Mouse (Mus musculus) layer of hippocampus, adult 8-10 months (tissue): ENCODE results near the gene Cwc25. TPM values are rescaled to one million over a fixed set of nuclear protein-coding genes. Genes with fewer than 3 reads are reported as not detected.
"Not testable (repeated sequence)": the region's sequence is repeated elsewhere in the genome, so short reads cannot be mapped to it uniquely, and the experiment has no call there.

Experiments used
- DNase-seq, 2 experiments: peaks; one replicate each; pipeline ENCODE4 v3.0.0; 2022; ENCODE audit warnings: low spot score in 2 of 2
- total RNA-seq, 4 experiments: library from RNA; stranded (reverse); gene quantifications; 2 replicates each; pipeline ENCODE4 v1.2.4; 2022

The Cwc25 gene
- total RNA-seq, 4 experiments from 2014 or later = 18.6 to 22.2 (median 20.6) TPM

DNA sequence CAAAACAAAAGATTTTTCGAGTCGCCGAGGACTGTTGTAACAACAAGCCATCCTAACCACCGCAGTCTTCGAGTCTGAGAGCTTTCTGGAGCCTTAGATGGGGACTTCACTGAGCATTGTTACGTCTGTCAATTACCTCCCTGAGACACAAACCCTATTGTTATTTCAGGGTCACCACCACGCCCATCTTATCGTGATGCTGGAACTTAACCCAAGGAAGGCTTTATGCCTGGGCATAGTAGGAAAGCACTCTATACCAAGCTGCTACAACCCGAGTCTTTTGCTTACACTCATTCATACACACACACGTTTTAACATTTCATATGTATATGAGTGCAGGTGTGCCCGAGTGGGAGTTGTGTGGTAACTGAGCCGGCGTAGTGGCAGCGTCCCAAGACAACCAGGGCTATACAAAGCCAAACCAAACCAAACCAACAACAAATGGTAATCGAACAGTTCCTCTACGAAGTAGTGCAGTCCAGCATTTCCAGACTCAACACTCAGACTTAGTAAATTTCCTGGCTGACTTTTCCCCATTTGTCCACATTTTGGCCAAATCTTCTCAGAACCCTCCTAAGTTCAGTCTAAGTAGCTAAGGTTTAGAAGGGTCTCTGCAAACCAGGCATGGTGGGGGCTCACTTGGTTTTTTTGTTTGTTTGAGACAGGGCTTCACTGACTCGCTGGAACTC is 9.6 kb upstream of the Cwc25 start, which contains the start of gene 1700001P01Rik:
TSS of gene 1700001P01Rik (minus strand) at position 111 of the 689 bp plus-strand sequence.
- no peak for DNase-seq

- no peak for DNase-seq
Observed at GRCm38 (mm10) chr11:97775186-97775585, 8.8 kb upstream of the Cwc25 start.

DNA sequence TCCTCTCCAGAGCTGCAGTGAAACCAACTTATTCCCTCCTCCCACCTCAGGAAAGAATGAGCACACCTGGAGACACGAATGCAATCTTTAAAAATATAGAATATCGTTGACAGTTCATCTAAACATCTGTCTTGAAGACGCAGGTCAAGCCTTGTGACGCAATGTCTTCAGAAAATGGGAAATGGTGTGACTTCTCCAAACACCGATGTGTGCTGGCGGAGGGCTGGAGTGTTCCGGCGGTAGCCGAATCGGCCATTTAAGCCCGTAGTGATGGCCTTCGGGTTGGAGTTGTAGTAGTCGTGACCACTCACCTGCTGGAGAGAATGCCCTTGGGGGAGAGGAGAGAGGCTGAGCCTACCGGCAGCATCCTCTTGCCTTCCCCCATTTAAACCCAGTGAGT is 5.1 kb upstream of the Cwc25 start:
- DNase-seq = no peak

DNA sequence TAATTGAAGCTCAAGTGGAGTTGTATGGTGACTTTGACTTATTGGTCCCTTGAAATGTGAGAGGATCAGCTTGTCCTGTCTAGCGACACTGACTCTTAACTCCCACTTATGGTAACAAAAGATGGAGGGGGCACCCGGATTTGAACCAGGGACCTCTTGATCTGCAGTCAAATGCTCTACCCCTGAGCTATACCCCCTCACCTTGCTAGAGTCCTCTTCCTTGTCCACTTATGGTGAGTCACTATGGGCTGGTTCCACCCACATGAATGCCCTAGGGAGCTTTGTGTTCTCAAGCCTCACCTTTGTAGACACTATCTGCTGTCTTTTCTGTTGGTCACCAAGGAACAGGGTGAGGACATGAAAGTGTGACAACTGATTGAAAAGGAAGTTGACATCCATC is 3.3 kb upstream of the Cwc25 start:
- DNase-seq = no peak

DNA sequence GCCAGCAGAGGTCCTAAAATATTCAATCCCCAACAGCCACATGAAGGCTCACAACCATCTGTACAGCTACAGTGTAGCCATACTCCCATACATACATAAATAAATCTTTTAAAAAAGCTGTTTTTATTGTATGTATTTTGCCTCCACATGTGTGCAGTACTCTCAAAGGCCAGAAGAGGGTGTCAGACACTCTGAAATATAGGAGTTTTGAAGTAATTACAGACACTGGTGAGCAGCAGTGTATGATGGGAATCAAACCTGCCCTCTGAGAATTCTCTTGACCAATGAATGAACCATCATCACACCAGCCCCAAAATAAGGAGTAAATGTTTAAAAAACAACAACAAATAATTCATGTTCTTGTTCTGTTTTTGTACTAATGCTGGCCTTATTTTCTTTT is 4.7 kb downstream of the Cwc25 start:
- no peak for DNase-seq

GRCm38 (mm10) chr11:97758942-97759341 is 7.4 kb downstream of the Cwc25 start:
- no peak for DNase-seq

GRCm38 (mm10) chr11:97758125-97758524 is 8.2 kb downstream of the Cwc25 start:
- no peak for DNase-seq

- no peak for DNase-seq
Observed at GRCm38 (mm10) chr11:97753277-97753676, 13.1 kb downstream of the Cwc25 start.

DNA sequence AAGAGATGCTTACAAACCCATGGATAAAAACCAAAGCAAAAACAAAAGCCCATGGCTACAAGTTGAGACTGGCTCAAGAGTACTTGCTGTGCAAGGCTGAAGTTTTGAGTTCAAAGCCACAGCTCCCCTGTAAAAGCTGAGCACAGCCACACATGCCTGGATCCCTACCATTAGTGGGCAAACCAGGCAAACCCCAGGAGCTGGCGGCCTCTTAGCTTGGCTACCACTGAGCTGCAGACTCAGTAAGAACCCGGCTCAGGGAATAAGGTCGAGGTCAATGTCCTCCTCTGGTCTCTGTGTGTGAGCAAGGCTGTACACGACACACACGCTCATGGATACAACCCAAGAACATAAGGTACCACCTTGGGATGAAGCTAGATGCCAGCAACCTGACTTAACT is 17.9 kb downstream of the Cwc25 start:
- no peak for DNase-seq

GRCm38 (mm10) chr11:97747773-97748172 is 18.6 kb downstream of the Cwc25 start:
- no peak for DNase-seq

- no peak for DNase-seq
Observed at GRCm38 (mm10) chr11:97745331-97745721, 21.0 kb downstream of the Cwc25 start.

DNA sequence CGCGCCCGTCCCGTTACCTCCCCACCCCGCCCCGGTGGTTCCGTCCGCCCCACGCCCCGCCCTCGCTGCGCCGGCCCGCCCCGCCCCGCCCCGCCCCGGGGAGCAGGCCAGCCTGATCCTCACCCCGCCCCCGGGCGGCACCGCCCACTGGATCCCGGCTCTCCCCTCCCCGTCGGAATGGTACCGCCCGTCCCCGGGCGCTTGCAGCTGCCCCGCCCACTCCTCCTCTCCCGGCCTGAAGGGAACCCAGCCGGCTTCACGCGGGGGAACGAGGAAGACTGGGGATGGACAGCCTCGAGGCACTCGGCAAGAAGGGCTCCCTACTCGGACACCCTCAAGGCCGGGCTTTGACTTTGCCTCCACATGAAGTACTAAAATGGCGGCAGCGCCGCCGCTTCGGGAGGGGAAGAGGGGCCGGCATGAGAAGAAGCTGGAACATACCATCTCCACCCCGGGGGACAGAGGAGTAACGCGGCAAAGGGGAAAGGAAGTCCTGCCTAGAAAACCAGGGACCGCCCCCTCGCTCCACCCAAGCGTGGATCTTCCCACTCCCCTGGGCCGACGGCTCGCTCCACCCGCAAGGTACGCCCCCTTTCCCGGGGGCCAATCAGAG is 21.5 kb downstream of the Cwc25 start:
- DNase-seq = peak; percentile 98

DNA sequence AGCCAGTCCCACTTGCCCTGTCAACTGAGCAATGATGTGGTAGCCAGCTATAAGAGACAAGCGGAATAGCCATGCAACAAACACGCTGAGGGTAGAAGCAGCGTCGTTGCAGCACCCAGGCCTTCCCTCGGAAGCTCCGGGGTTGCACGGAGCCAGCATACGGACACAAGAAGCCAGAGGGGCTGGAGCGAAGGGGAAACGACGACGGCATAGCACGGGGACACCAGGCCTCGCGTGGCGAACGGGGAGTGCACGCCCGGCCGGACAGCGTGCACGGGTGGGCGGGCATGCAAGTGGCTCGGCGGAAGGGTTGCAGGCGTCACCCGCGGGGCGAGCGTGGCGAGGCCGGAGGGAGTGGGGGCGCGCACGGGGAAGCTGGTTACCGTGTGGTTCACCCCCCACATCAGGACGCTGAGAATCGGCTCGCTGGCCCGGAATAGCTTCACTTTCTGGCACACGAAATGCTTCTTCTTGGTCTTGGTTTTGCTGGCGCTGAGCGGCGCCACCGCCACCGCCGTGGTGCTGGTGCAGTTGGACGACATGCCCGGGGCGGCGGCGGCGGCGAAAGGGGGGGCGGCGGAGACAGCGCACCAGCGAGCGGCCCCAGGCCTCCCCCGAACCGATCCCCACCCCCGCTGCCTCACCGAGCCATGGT is 22.2 kb downstream of the Cwc25 start, which contains the start of gene Pip4k2b:
TSS of gene Pip4k2b (minus strand) at position 642 of the 655 bp plus-strand sequence.
- DNase-seq = peak in 1 of 2 experiments; percentile 48

DNA sequence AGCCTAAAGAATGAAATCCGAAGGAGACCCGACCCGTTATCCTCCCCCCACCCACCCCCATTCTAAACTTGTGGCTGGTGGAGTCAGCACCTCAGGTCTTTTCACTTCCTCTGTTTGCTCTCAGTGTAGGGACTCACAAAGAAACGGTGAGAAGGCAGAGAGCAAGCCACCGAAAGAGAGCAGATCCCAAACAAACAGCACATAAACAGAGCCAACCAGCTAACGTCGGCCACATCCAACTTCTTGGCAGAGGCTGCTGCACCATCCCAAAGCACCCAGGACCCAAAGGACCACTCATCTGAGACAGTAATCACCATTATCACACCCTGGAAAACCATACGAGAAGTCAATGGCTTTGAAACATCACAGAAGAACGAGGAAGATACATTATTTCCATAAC is 22.9 kb downstream of the Cwc25 start:
- no peak for DNase-seq

DNA sequence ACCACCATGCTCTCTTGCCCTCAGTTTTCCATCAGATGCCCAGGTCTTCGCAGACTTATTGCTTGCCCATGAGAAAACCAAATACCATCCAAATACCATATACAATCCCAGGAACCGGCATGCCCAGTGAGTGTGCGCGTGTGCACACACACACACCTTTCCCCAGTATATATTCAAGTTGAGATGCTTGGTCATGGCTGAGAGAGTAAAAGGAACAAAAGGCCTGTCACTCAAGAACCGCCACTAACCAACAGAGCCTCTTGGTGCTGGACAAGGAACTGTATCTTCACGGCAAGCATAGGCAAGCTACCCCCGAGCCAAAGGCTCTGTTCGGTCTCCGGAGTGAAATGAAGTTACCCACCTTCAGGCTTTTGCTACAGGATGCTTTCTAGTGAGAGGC is 23.8 kb downstream of the Cwc25 start:
- no peak for DNase-seq

- DNase-seq = no peak
Observed at GRCm38 (mm10) chr11:97742157-97742556, 24.2 kb downstream of the Cwc25 start.

- no peak for DNase-seq
Observed at GRCm38 (mm10) chr11:97740190-97740589, 26.2 kb downstream of the Cwc25 start.

DNA sequence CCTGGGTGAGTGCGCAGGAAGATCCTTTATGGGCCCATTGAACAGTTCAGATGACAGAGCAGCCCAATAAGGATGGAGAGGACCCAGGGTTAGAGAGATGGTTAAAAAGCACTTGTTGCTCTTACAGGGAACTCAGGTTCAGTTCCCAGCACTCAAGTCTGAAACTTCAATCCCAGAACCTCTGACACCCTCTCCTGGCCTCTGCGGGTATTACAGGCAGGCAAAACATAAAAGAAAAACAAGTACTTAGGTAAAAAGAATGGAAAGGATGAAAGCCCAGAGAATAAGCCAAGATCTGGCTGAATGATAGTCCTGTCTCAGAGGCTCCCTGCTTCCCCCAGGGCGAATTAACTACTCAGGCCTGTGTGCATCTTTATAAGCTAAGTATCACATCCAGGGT is 27.2 kb downstream of the Cwc25 start:
- DNase-seq = no peak

- no peak for DNase-seq
Observed at GRCm38 (mm10) chr11:97738703-97739102, 27.7 kb downstream of the Cwc25 start.

DNA sequence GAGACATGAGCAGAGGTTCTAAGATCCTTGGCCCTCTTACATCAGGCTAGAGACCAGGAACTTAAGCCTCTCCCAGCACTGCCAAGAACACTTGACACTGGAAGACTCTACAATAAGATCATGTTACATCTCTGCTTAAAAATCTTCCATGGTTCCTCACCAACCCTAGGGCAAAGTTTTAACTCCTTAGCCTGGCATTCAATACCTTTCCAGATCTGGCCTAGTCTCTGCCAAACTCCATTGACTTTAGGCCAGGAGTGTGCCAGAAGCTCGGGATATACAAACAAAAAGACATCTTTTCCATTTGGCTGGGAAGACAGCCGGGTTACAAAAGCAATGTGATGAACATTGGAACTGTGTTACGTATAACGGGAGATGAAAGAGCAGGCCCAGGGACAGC is 28.8 kb downstream of the Cwc25 start:
- no peak for DNase-seq

DNA sequence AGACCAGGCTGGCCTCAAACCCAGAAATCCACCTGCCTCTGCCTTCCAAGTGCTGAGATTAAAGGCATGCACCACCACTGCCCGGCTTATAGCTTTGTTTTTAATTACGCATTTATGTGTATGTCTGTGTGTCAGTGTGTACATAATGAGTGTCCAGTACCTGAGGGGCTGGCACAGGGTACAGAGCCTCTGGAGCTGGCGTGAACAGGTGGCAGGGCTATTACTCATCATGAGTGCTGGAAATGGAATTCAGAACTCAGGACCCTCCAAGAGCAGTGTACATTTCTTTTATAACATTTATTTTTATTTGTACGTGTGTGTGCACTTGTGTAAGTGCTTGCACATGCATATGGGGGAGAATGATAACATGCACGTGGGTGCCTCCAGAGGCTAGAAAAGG is 29.7 kb downstream of the Cwc25 start:
- DNase-seq = no peak

- DNase-seq = not testable (repeated sequence)
Observed at GRCm38 (mm10) chr11:97734810-97735209, 31.5 kb downstream of the Cwc25 start.

DNA sequence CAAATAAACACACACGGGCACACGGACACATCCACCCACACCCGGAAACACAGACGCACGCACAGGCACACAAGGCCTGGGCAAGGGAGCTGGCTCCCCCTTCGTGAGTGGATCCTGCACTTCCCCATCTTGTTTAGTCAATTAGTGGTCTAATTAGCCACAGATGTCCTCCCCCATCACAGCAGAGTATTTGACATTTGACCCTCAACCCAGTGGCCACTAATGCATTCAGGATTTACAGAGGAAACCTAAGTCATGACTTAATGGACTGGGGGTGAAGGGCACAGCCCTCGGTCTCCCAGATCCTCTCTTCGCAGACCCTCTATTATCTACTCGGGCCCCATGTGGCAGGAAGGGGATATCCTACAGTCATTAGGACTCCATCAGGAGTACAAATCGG is 32.7 kb downstream of the Cwc25 start:
- no peak for DNase-seq
